Mouse (Mus musculus): ENCODE results near the gene Pygo2. TPM values are rescaled to one million over a fixed set of nuclear protein-coding genes. Genes with fewer than 3 reads are reported as not detected.

Gene Pygo2
- total and polyA plus RNA-seq, 3 experiments: 12.5 to 15.3 (median 14.4) TPM

GRCm38 (mm10) chr3:89408448-89408847, 21.6 kb upstream of the Pygo2 start:
- Histone ChIP-seq H3K79me2 (replicated peaks; ENCODE audit: control insufficient read depth, insufficient read depth, low read length) (no peaks in the 10 kb centered on the region), H3K27ac (no peak overlapping the region), H3K9ac (ENCODE audit: low read depth, low read length) (no peak overlapping the region), H3K36me3 (ENCODE audit: control insufficient read depth, insufficient read depth, low read length) (no peaks in the 10 kb centered on the region), H3K4me1 (ENCODE audit: control insufficient read depth, insufficient read depth, low read length) (peaks cover 2% of the 10 kb centered on the region; the same call in 1 of the 2 replicates), H3K4me3 (no peak overlapping the region), H3K27me3 (ENCODE audit: control insufficient read depth, insufficient read depth, low read length) (no peaks in the 10 kb centered on the region)
- TF ChIP-seq EP300 (IDR thresholded peaks at IDR 0.05; ENCODE audit: insufficient read depth, low read depth, low read length) (no peak), CTCF (IDR thresholded peaks at IDR 0.05) (no peak), POLR2A (IDR thresholded peaks at IDR 0.05; ENCODE audit: insufficient read depth, low read depth, low read length) (no peak)
- DNase-seq: no peak
- intact Hi-C loops (cut with DNase I): no loop called here
- WGBS: 72% methylated on average over 16 of the region's 16 CpGs

DNA sequence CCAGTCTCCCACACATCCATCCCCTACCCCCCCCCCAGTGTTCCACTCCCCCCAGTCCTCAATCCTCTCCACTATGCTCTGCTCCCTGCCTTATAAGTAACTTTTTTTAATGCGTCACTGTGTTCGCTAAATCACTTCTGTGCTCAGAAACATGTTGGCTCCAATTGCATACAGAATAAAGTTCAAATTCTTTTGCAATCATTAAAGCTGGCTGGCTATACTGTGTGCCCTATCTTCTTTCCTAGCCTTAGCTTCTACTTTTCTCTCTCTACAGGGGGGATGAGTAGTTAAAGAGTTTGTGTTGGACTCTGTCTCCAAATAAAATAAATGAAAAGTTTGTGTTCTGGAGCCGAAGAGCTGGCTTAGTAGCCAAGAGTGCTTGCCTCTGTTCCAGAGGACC, 20.3 kb upstream of the Pygo2 start:
- intact Hi-C loops (cut with DNase I): loop anchor here (1.0 to 5.0 kb wide), 2 partner anchors 14 to 48 kb away; no protein-coding TSS in a partner anchor
- H3K4me1 ChIP-seq (ENCODE audit: control insufficient read depth, insufficient read depth, low read length): peaks cover 2% of the 10 kb centered on the region; the same call in 1 of the 2 replicates
- H3K4me3 ChIP-seq: no peak overlapping the region
- H3K36me3 ChIP-seq (ENCODE audit: control insufficient read depth, insufficient read depth, low read length): no peaks in the 10 kb centered on the region
- no peak for DNase-seq
- 84% methylated on average over 3 of the region's 3 CpGs for WGBS
- H3K27ac ChIP-seq: no peak overlapping the region
- no peaks in the 10 kb centered on the region for H3K79me2 ChIP-seq (replicated peaks; ENCODE audit: control insufficient read depth, insufficient read depth, low read length)
- H3K9ac ChIP-seq (ENCODE audit: low read depth, low read length): no peak overlapping the region
- H3K27me3 ChIP-seq (ENCODE audit: control insufficient read depth, insufficient read depth, low read length): no peaks in the 10 kb centered on the region
- no peak for TF ChIP-seq EP300 (IDR thresholded peaks at IDR 0.05; ENCODE audit: insufficient read depth, low read depth, low read length)
- no peak for TF ChIP-seq POLR2A (IDR thresholded peaks at IDR 0.05; ENCODE audit: insufficient read depth, low read depth, low read length)
- no peak for TF ChIP-seq CTCF (IDR thresholded peaks at IDR 0.05)

DNA sequence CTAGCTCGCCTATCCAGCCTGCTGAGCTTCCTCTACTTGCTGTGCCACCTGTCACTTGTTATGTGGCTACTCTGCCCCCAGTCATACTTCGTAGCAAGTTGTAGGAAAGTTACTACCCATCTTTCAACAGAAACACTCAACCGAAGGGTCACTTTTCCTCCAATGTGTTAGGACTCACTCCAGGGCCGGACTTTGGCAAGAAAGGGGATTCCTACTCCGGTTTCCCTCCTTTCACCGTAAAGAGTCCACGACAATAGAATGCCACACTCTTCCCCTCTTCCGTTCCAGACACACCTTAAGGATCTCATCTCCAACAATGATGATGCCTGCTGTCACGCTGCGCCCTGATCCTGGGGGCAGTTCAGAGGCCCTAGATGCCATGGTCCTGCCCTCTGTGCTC, 19.1 kb upstream of the Pygo2 start:
- Histone ChIP-seq H3K27me3 (ENCODE audit: control insufficient read depth, insufficient read depth, low read length) (no peaks in the 10 kb centered on the region), H3K4me3 (peak overlapping the region; percentile 72), H3K36me3 (ENCODE audit: control insufficient read depth, insufficient read depth, low read length) (no peaks in the 10 kb centered on the region), H3K27ac (peak overlapping the region; percentile 91), H3K79me2 (replicated peaks; ENCODE audit: control insufficient read depth, insufficient read depth, low read length) (no peaks in the 10 kb centered on the region), H3K9ac (ENCODE audit: low read depth, low read length) (peak overlapping the region; percentile 79; the same call in 1 of the 2 replicates), H3K4me1 (ENCODE audit: control insufficient read depth, insufficient read depth, low read length) (peaks cover 2% of the 10 kb centered on the region; the same call in 1 of the 2 replicates)
- TF ChIP-seq EP300 (IDR thresholded peaks at IDR 0.05; ENCODE audit: insufficient read depth, low read depth, low read length): no peak
- TF ChIP-seq POLR2A (IDR thresholded peaks at IDR 0.05; ENCODE audit: insufficient read depth, low read depth, low read length): no peak
- no peak for TF ChIP-seq CTCF (IDR thresholded peaks at IDR 0.05)
- DNase-seq: no peak
- intact Hi-C loops (cut with DNase I): loop anchor here (5.0 kb wide), 1 partner anchor 46 kb away; no protein-coding TSS in a partner anchor
- WGBS: 66% methylated on average over 10 of the region's 10 CpGs

DNA sequence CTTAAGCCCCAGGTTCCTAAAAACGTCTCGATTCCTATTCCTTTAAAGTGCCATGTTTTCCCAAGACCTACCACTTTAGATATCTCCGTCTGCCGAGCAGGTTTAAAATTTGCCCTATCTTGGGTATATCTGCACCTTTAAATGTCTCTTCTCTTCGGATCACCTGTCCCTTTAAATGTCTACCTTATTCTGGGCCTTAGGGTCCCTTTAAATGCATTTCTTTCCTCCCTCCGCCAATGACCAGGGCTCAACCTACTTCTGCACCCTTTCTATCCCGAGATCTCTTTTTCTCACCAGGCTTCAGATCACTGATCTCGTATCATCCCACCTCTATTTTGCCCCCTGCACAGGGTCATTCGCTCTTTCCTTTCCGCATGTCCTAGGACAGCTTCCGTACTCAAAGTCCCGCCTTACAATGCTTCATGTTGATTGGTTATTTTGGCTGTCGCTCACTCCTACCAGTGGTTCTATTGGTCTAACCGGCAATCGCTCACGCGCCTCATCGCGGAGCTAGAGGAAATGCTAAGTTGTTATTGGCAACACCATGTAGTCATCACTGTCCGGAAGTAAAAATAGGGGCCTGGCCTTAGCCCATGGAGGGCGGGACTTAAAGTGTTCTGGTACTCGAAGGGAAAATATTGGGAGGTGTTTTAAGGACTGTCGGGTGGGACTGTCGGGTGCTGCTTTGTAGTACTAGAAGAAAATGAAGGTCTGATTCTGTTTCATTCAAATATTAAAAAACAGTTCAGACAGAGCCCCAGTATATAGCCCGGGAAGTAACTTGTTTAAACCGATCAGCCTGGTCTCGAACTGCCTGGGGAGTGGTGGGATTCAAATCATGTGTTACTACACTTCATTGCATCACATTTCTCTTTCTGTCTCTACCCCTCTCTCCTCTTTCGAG, 18.3 kb upstream of the Pygo2 start, which contains the start of gene Flad1:
Gene Flad1 (minus strand): TSS at position 381 of the 904 bp plus-strand sequence.
- DNase-seq: peak; percentile 97 to 99
- peak within 1 kb of the TSS; percentile 79 for H3K9ac ChIP-seq (ENCODE audit: low read depth, low read length)
- H3K4me1 ChIP-seq (ENCODE audit: control insufficient read depth, insufficient read depth, low read length): peaks cover 2% of the 10 kb centered on the region; the same call in 1 of the 2 replicates
- H3K36me3 ChIP-seq (ENCODE audit: control insufficient read depth, insufficient read depth, low read length): no peaks in the 10 kb centered on the region
- H3K27me3 ChIP-seq (ENCODE audit: control insufficient read depth, insufficient read depth, low read length): no peaks in the 10 kb centered on the region
- intact Hi-C loops (cut with DNase I): loop anchor here (5.0 kb wide), 1 partner anchor 46 kb away; no protein-coding TSS in a partner anchor
- peak within 1 kb of the TSS; percentile 91 for H3K27ac ChIP-seq
- TF ChIP-seq EP300 (IDR thresholded peaks at IDR 0.05; ENCODE audit: insufficient read depth, low read depth, low read length): peak; percentile 77
- TF ChIP-seq CTCF (IDR thresholded peaks at IDR 0.05): no peak
- WGBS: 3% methylated on average over 28 of the region's 28 CpGs
- peak within 1 kb of the TSS; percentile 72 for H3K4me3 ChIP-seq
- 0 out of 2 replicates have a peak, but pooled peaks cover 2% of the 10 kb centered on the region for H3K79me2 ChIP-seq (replicated peaks; ENCODE audit: control insufficient read depth, insufficient read depth, low read length)

GRCm38 (mm10) chr3:89416158-89416557, 13.9 kb upstream of the Pygo2 start:
- no peaks in the 10 kb centered on the region for H3K27me3 ChIP-seq (ENCODE audit: control insufficient read depth, insufficient read depth, low read length)
- peaks cover 8% of the 10 kb centered on the region for H3K4me1 ChIP-seq (ENCODE audit: control insufficient read depth, insufficient read depth, low read length)
- WGBS: 93% methylated on average over 8 of the region's 8 CpGs

More at GRCm38 (mm10) chr3:89416158-89416557, 13.9 kb upstream of the Pygo2 start:
- no peak for DNase-seq
- no peak overlapping the region for H3K4me3 ChIP-seq
- peaks cover 2% of the 10 kb centered on the region; the same call in 1 of the 2 replicates for H3K79me2 ChIP-seq (replicated peaks; ENCODE audit: control insufficient read depth, insufficient read depth, low read length)
- no peak overlapping the region for H3K9ac ChIP-seq (ENCODE audit: low read depth, low read length)
- no peak overlapping the region for H3K27ac ChIP-seq
- H3K36me3 ChIP-seq (ENCODE audit: control insufficient read depth, insufficient read depth, low read length): no peaks in the 10 kb centered on the region
- TF ChIP-seq POLR2A (IDR thresholded peaks at IDR 0.05; ENCODE audit: insufficient read depth, low read depth, low read length) (no peak), CTCF (IDR thresholded peaks at IDR 0.05) (no peak), EP300 (IDR thresholded peaks at IDR 0.05; ENCODE audit: insufficient read depth, low read depth, low read length) (no peak)
- intact Hi-C loops (cut with DNase I): no loop called here

Data from heart, adult 2 months (tissue).